Mouse (Mus musculus) MEL (cell line): ENCODE measurements around the gene S100a13. TPM values are rescaled to one million over a fixed set of nuclear protein-coding genes. Genes with fewer than 3 reads are reported as not detected.

Experiments used
- DNase-seq: peaks from one replicate; pipeline ENCODE4 v3.0.0; 2011; ENCODE audit warnings: low read depth, low spot score
- H3K27ac ChIP-seq: 2 replicates; pipeline ENCODE4 v1.5.1; 2012; ENCODE audit warnings: low read depth, mild to moderate bottlenecking, control low read depth, low read length, moderate library complexity; ENCODE audit not compliant: control insufficient read depth
- H3K27me3 ChIP-seq, 2 experiments: fragments of 150-350 bp in 1 of 2; sonication (generic) in 1 of 2; 2 replicates each; pipeline ENCODE4 v1.6.1; 2012; ENCODE audit warnings: low read length in 2 of 2, mild to moderate bottlenecking in 2 of 2, improper control_type of control experiment in 1 of 2, moderate library complexity in 1 of 2; ENCODE audit not compliant: insufficient read depth in 2 of 2, control insufficient read depth in 1 of 2
- H3K36me3 ChIP-seq, 2 experiments: 2 replicates each; pipeline ENCODE4 v1.6.1; 2012 to 2014; ENCODE audit warnings: low read length in 2 of 2, improper control_type of control experiment in 1 of 2, inconsistent platforms in 1 of 2, mild to moderate bottlenecking in 1 of 2; ENCODE audit not compliant: insufficient read depth in 2 of 2, control insufficient read depth in 1 of 2
- H3K4me1 ChIP-seq, 2 experiments: fragments of 150-350 bp in 1 of 2; sonication (generic) in 1 of 2; 2 replicates each; pipeline ENCODE4 v1.6.1; 2012; ENCODE audit warnings: low read length in 2 of 2, improper control_type of control experiment in 1 of 2, mild to moderate bottlenecking in 1 of 2; ENCODE audit not compliant: insufficient read depth in 2 of 2, control insufficient read depth in 1 of 2
- H3K4me3 ChIP-seq, 2 experiments: fragments of 150-350 bp in 1 of 2; sonication (generic) in 1 of 2; 2 replicates each; pipeline ENCODE4 v1.5.1; 2012; ENCODE audit warnings: low read depth in 2 of 2, low read length in 2 of 2, mild to moderate bottlenecking in 2 of 2, moderate library complexity in 2 of 2, control low read depth in 1 of 2, improper control_type of control experiment in 1 of 2; ENCODE audit not compliant: control insufficient read depth in 1 of 2, insufficient read depth in 1 of 2
- H3K79me2 ChIP-seq: 2 replicates; pipeline ENCODE4 v1.6.1; 2012; ENCODE audit warnings: mild to moderate bottlenecking, low read length, moderate library complexity; ENCODE audit not compliant: control insufficient read depth, poor library complexity, insufficient read depth
- H3K9ac ChIP-seq: 2 replicates; pipeline ENCODE4 v1.6.1; 2012; ENCODE audit warnings: low read depth, mild to moderate bottlenecking, control low read depth, low read length, moderate library complexity; ENCODE audit not compliant: control insufficient read depth, poor library complexity, severe bottlenecking
- H3K9me3 ChIP-seq: fragments of 150-350 bp; sonication (generic); replicated peaks from 2 replicates; pipeline ENCODE4 v1.6.1; 2012; ENCODE audit warnings: mild to moderate bottlenecking, low read length, improper control_type of control experiment, moderate library complexity; ENCODE audit not compliant: insufficient read depth
- BHLHE40 ChIP-seq: IDR thresholded peaks from 2 replicates; pipeline ENCODE4 v1.6.1; 2012; ENCODE audit warnings: low read depth, mild to moderate bottlenecking, inconsistent platforms, low read length, improper control_type of control experiment, borderline replicate concordance
- CHD2 ChIP-seq: IDR thresholded peaks from 2 replicates; pipeline ENCODE4 v1.6.1; 2011; ENCODE audit warnings: low read length, improper control_type of control experiment
- CTCF ChIP-seq, 3 experiments: IDR thresholded peaks in 2 of 3; conservative IDR thresholded peaks in 1 of 3; 2 replicates each; pipeline ENCODE4 v1.5.1; 2011 to 2012; ENCODE audit warnings: low read length in 3 of 3, low read depth in 2 of 3, mild to moderate bottlenecking in 2 of 3, improper control_type of control experiment in 1 of 3, inconsistent platforms in 1 of 3, mixed read lengths in 1 of 3, moderate library complexity in 1 of 3; ENCODE audit not compliant: control insufficient read depth in 1 of 3, insufficient read depth in 1 of 3, poor library complexity in 1 of 3, severe bottlenecking in 1 of 3
- E2F4 ChIP-seq: IDR thresholded peaks from 2 replicates; pipeline ENCODE4 v1.6.1; 2011; ENCODE audit warnings: low read depth, low read length, improper control_type of control experiment, borderline replicate concordance
- ELF1 ChIP-seq: IDR thresholded peaks from 2 replicates; pipeline ENCODE4 v1.6.1; 2014; ENCODE audit warnings: low read depth, mild to moderate bottlenecking, inconsistent platforms, low read length, improper control_type of control experiment, moderate library complexity
- EP300 ChIP-seq, 2 experiments: IDR thresholded peaks; 2 replicates each; pipeline ENCODE4 v1.6.1; 2011; ENCODE audit warnings: improper control_type of control experiment in 2 of 2, low read length in 2 of 2, low read depth in 1 of 2, mild to moderate bottlenecking in 1 of 2
- ETS1 ChIP-seq: IDR thresholded peaks from 2 replicates; pipeline ENCODE4 v1.6.1; 2012; ENCODE audit warnings: low read depth, mild to moderate bottlenecking, inconsistent platforms, low read length, improper control_type of control experiment, moderate library complexity
- GATA1 ChIP-seq: IDR thresholded peaks from 2 replicates; pipeline ENCODE4 v1.6.1; 2011; ENCODE audit warnings: low read depth, low read length, improper control_type of control experiment
- HCFC1 ChIP-seq: IDR thresholded peaks from 2 replicates; pipeline ENCODE4 v1.6.1; 2012; ENCODE audit warnings: low read depth, mild to moderate bottlenecking, inconsistent platforms, low read length, improper control_type of control experiment, moderate library complexity
- JUND ChIP-seq: IDR thresholded peaks from 2 replicates; pipeline ENCODE4 v1.6.1; 2011; ENCODE audit warnings: low read depth, mild to moderate bottlenecking, improper control_type of control experiment, low read length
- KAT2A ChIP-seq: conservative IDR thresholded peaks from 2 replicates; pipeline ENCODE4 v1.6.1; 2012; ENCODE audit warnings: low read depth, low read length, improper control_type of control experiment, inconsistent platforms
- MAFK ChIP-seq: IDR thresholded peaks from 2 replicates; pipeline ENCODE4 v1.6.1; 2011; ENCODE audit warnings: low read depth, mild to moderate bottlenecking, low read length, improper control_type of control experiment, borderline replicate concordance
- MAX ChIP-seq: IDR thresholded peaks from 2 replicates; pipeline ENCODE4 v1.6.1; 2011; ENCODE audit warnings: low read length, improper control_type of control experiment
- MAZ ChIP-seq: IDR thresholded peaks from 2 replicates; pipeline ENCODE4 v1.6.1; 2012; ENCODE audit warnings: low read depth, mild to moderate bottlenecking, inconsistent platforms, low read length, improper control_type of control experiment
- MEF2A ChIP-seq: IDR thresholded peaks from 2 replicates; pipeline ENCODE4 v1.6.1; 2014; ENCODE audit warnings: low read depth, mild to moderate bottlenecking, inconsistent platforms, low read length, improper control_type of control experiment; ENCODE audit not compliant: poor library complexity, insufficient replicate concordance, severe bottlenecking; ENCODE audit errors: extremely low read depth
- MXI1 ChIP-seq: IDR thresholded peaks from 2 replicates; pipeline ENCODE4 v1.6.1; 2011; ENCODE audit warnings: mild to moderate bottlenecking, low read depth, low read length, improper control_type of control experiment
- NELFE ChIP-seq: IDR thresholded peaks from 2 replicates; pipeline ENCODE4 v1.6.1; 2011; ENCODE audit warnings: low read depth, low read length, improper control_type of control experiment
- POLR2AphosphoS5 ChIP-seq: IDR thresholded peaks from 2 replicates; pipeline ENCODE4 v1.6.1; 2012; ENCODE audit warnings: low read depth, borderline replicate concordance, mild to moderate bottlenecking, inconsistent platforms, low read length, moderate library complexity, mixed read lengths
- RAD21 ChIP-seq: IDR thresholded peaks from 2 replicates; pipeline ENCODE4 v1.6.1; 2011; ENCODE audit warnings: mild to moderate bottlenecking, low read depth, low read length, improper control_type of control experiment
- RCOR1 ChIP-seq: IDR thresholded peaks from 2 replicates; pipeline ENCODE4 v1.6.1; 2012; ENCODE audit warnings: low read depth, mild to moderate bottlenecking, inconsistent platforms, low read length, improper control_type of control experiment
- SMC3 ChIP-seq: IDR thresholded peaks from 2 replicates; pipeline ENCODE4 v1.6.1; 2011; ENCODE audit warnings: low read depth, low read length, improper control_type of control experiment
- USF2 ChIP-seq, 2 experiments: IDR thresholded peaks; 2 replicates each; pipeline ENCODE4 v1.6.1; 2011 to 2012; ENCODE audit warnings: improper control_type of control experiment in 2 of 2, low read length in 2 of 2, borderline replicate concordance in 1 of 2, inconsistent platforms in 1 of 2, low read depth in 1 of 2, mild to moderate bottlenecking in 1 of 2; ENCODE audit not compliant: insufficient read depth in 1 of 2
- ZC3H11A ChIP-seq: IDR thresholded peaks from 2 replicates; pipeline ENCODE4 v1.6.1; 2012; ENCODE audit warnings: low read depth, mild to moderate bottlenecking, inconsistent platforms, low read length, improper control_type of control experiment
- ZMIZ1 ChIP-seq: IDR thresholded peaks from 2 replicates; pipeline ENCODE4 v1.6.1; 2012; ENCODE audit warnings: low read depth, mild to moderate bottlenecking, inconsistent platforms, low read length, improper control_type of control experiment, moderate library complexity
- ZNF384 ChIP-seq: IDR thresholded peaks from 2 replicates; pipeline ENCODE4 v1.6.1; 2012; ENCODE audit warnings: low read depth, mild to moderate bottlenecking, inconsistent platforms, low read length, improper control_type of control experiment
- polyA plus RNA-seq, 2 experiments: library from polyadenylated mRNA; stranded (reverse) in 1 of 2; unstranded in 1 of 2; fragments of >175 nt in 1 of 2; fragments of >200 nt in 1 of 2; gene quantifications; 2 replicates each; pipeline versions ENCODE4 v1.2.1 to v1.2.4; 2012; ENCODE audit warnings: low replicate concordance in 2 of 2, low read depth in 1 of 2; ENCODE audit not compliant: insufficient read length in 2 of 2, insufficient read depth in 1 of 2, missing spikeins in 1 of 2
- total RNA-seq: library from RNA; depleted of rRNA; stranded (reverse); fragments of 300-350 nt; gene quantifications from 2 replicates; pipeline ENCODE4 v1.2.3, GENCODE M21; 2012

S100a13 gene
- total and polyA plus RNA-seq, 3 experiments: 22.0 to 29.9 TPM; not detected in 1

DNA sequence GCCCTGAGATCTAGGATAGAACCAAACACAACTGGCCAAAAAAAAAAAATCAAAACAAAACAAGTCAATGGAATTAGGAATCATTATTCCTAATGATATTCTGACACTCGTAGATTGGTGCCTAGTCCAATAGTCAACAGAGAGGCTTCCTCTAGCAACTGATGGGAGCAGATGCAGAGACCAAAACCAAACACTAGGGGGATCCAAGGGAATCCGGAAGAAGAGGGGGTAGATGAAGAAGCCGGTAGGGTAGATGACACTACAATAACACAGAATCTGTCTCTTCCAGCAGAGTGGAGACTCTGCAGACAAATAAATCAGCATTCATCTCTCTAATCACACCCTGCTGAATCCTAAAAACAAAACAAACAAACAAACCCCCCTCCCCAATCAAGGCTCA lies 42.0 kb upstream of the S100a13 start (continued):
- no peak for TF ChIP-seq BHLHE40

GRCm38 (mm10) chr3:90475151-90475830 lies 38.9 kb upstream of the S100a13 start:
- no peak overlapping the region for H3K27ac ChIP-seq
- H3K36me3 ChIP-seq: peaks cover 14 to 26% of the 10 kb centered on the region in 2 experiments
- no peaks in the 10 kb centered on the region for H3K9me3 ChIP-seq
- H3K4me3 ChIP-seq: peak overlapping the region; percentile 44 to 48
- peaks cover 24% of the 10 kb centered on the region for H3K79me2 ChIP-seq
- peak; percentile 74 for DNase-seq
- no peaks in the 10 kb centered on the region for H3K27me3 ChIP-seq
- H3K9ac ChIP-seq: peak overlapping the region; percentile 28
- peaks cover 3 to 18% of the 10 kb centered on the region in 2 experiments; a peak in 2 of 4 replicates for H3K4me1 ChIP-seq
- TF ChIP-seq CTCF (IDR thresholded peaks at IDR 0.05 in 2 of 3, conservative IDR thresholded peaks at IDR 0.05 in 1 of 3; ENCODE audit: control insufficient read depth in 1 of 3, insufficient read depth in 1 of 3, low read depth in 2 of 3, low read length in 3 of 3, poor library complexity in 1 of 3, severe bottlenecking in 1 of 3) (no peak; a peak in 1 of 6 replicates), ETS1 (no peak), SMC3 (no peak), ZNF384 (peak; percentile 84)

DNA sequence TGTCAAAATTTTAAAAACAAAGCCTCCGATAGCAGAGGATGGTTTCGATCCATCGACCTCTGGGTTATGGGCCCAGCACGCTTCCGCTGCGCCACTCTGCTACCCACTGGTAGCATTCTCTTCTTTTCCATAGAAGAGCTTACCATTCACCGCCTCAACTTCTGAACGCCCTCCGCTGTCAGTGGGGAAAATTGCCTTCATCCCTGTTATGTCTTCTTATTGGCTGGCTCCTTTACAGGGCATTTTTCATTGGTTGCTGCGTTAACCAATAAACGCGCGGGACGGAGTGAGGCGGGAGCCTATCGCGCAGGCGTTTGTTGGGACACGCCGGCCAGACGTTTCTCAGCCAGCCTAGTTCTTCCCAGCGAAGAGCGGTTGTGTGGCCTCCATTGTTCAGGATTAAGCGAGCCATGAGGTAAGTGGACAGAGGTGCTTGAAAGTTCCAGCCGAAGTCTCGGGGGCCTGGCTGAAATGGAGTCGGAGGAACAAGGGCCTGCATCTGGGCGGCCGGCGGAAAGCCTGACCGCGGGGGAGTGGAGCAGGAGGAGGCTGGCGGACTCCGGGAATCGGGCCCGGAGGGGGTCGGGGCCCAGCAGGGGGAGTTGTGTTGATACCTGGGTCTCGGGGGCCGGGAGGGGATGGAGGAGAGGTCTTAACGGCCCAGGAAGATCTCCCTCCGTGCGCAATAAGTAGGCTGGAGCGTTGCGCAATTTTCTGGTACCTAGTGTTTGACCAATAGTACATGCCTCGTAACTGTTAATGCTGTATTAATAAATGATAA lies 38.2 kb upstream of the S100a13 start, which contains the start of gene Ilf2:
TSS of gene Ilf2 (plus strand) at position 296 of the 781 bp plus-strand sequence.
- Histone ChIP-seq H3K36me3 (peaks cover 20 to 26% of the 10 kb centered on the region in 2 experiments), H3K4me1 (peaks cover 3 to 18% of the 10 kb centered on the region in 2 experiments; a peak in 2 of 4 replicates), H3K27me3 (no peaks in the 10 kb centered on the region), H3K79me2 (peaks cover 25% of the 10 kb centered on the region), H3K4me3 (peak within 1 kb of the TSS; percentile 60 to 100), H3K27ac (peak within 1 kb of the TSS; percentile 98), H3K9me3 (no peaks in the 10 kb centered on the region), H3K9ac (peak within 1 kb of the TSS; percentile 99)
- DNase-seq: peak; percentile 100
- TF ChIP-seq NELFE (peak; percentile 97), HCFC1 (peak; percentile 89), MAZ (no peak; the same call in 1 of the 2 replicates), ELF1 (peak; percentile 86), GATA1 (peak; percentile 2; the same call in 1 of the 2 replicates), MXI1 (peak; percentile 77; the same call in 1 of the 2 replicates), SMC3 (no peak), CHD2 (peak; percentile 80), USF2 (IDR thresholded peaks at IDR 0.05; ENCODE audit: borderline replicate concordance in 1 of 2, insufficient read depth in 1 of 2, low read depth in 1 of 2, low read length in 2 of 2) (no peak), RCOR1 (no peak), JUND (no peak), RAD21 (no peak), MEF2A (no peak), ZC3H11A (no peak), CTCF (IDR thresholded peaks at IDR 0.05 in 2 of 3, conservative IDR thresholded peaks at IDR 0.05 in 1 of 3; ENCODE audit: control insufficient read depth in 1 of 3, insufficient read depth in 1 of 3, low read depth in 2 of 3, low read length in 3 of 3, poor library complexity in 1 of 3, severe bottlenecking in 1 of 3) (peak in 2 of 3 experiments; percentile 16 to 37; a peak in 3 of 6 replicates), MAX (peak; percentile 66), POLR2AphosphoS5 (peak; percentile 45; the same call in 1 of the 2 replicates), EP300 (IDR thresholded peaks at IDR 0.05; ENCODE audit: low read depth in 1 of 2, low read length in 2 of 2) (no peak), ZMIZ1 (peak; percentile 75), KAT2A (no peak; the same call in 1 of the 2 replicates), E2F4 (no peak), MAFK (peak; percentile 99), ETS1 (no peak)
